Mouse (Mus musculus): ENCODE data around the gene Galnt14. TPM values are rescaled to one million over a fixed set of nuclear protein-coding genes. Genes with fewer than 3 reads are reported as not detected.

The Galnt14 gene
- polyA plus RNA-seq, 1 experiment from 2014 or later = 0.52 TPM

GRCm38 (mm10) chr17:73548783-73549566 lies 161.3 kb downstream of the Galnt14 start:
- Histone ChIP-seq H3K36me3 (ENCODE audit: control insufficient read depth, insufficient read depth, low read length) (no peaks in the 10 kb centered on the region), H3K4me2 (replicated peaks; ENCODE audit: low read depth, low read length) (no peak overlapping the region), H3K9ac (replicated peaks; ENCODE audit: low read depth, low read length) (no peak overlapping the region), H3K9me3 (ENCODE audit: control insufficient read depth, low read depth, low read length) (no peaks in the 10 kb centered on the region), H3K27ac (ENCODE audit: low read length) (no peak overlapping the region), H3K4me3 (ENCODE audit: low read depth, low read length) (no peak overlapping the region), H3K4me1 (ENCODE audit: control insufficient read depth, insufficient read depth, low read length) (no peaks in the 10 kb centered on the region), H3K27me3 (ENCODE audit: control insufficient read depth, insufficient read depth, low read length) (no peaks in the 10 kb centered on the region)
- no peak for ATAC-seq (ENCODE audit: insufficient number of reproducible peaks, insufficient read depth, low FRiP score, low read depth)
- 59% methylated on average over 12 of the region's 12 CpGs for WGBS

GRCm38 (mm10) chr17:73548119-73548518 lies 162.1 kb downstream of the Galnt14 start:
- no peaks in the 10 kb centered on the region for H3K9me3 ChIP-seq (ENCODE audit: control insufficient read depth, low read depth, low read length)
- no peak overlapping the region for H3K9ac ChIP-seq (replicated peaks; ENCODE audit: low read depth, low read length)
- H3K27me3 ChIP-seq (ENCODE audit: control insufficient read depth, insufficient read depth, low read length) = no peaks in the 10 kb centered on the region
- no peaks in the 10 kb centered on the region for H3K4me1 ChIP-seq (ENCODE audit: control insufficient read depth, insufficient read depth, low read length)
- WGBS = 32% methylated on average over 7 of the region's 7 CpGs
- H3K4me2 ChIP-seq (replicated peaks; ENCODE audit: low read depth, low read length) = no peak overlapping the region
- no peaks in the 10 kb centered on the region for H3K36me3 ChIP-seq (ENCODE audit: control insufficient read depth, insufficient read depth, low read length)
- H3K4me3 ChIP-seq (ENCODE audit: low read depth, low read length) = no peak overlapping the region
- peak; percentile 49; the same call in 1 of the 2 replicates for ATAC-seq (ENCODE audit: insufficient number of reproducible peaks, insufficient read depth, low FRiP score, low read depth)
- no peak overlapping the region for H3K27ac ChIP-seq (ENCODE audit: low read length)

- no peaks in the 10 kb centered on the region for H3K4me1 ChIP-seq (ENCODE audit: control insufficient read depth, insufficient read depth, low read length)
- WGBS = 49% methylated on average over 2 of the region's 2 CpGs
- no peaks in the 10 kb centered on the region for H3K36me3 ChIP-seq (ENCODE audit: control insufficient read depth, insufficient read depth, low read length)
- no peak overlapping the region for H3K27ac ChIP-seq (ENCODE audit: low read length)
- no peak overlapping the region for H3K9ac ChIP-seq (replicated peaks; ENCODE audit: low read depth, low read length)
- no peaks in the 10 kb centered on the region for H3K27me3 ChIP-seq (ENCODE audit: control insufficient read depth, insufficient read depth, low read length)
- ATAC-seq (ENCODE audit: insufficient number of reproducible peaks, insufficient read depth, low FRiP score, low read depth) = no peak
- H3K9me3 ChIP-seq (ENCODE audit: control insufficient read depth, low read depth, low read length) = no peaks in the 10 kb centered on the region
- no peak overlapping the region for H3K4me3 ChIP-seq (ENCODE audit: low read depth, low read length)
- no peak overlapping the region for H3K4me2 ChIP-seq (replicated peaks; ENCODE audit: low read depth, low read length)
Observed at GRCm38 (mm10) chr17:73547483-73547882, 162.8 kb downstream of the Galnt14 start.

- Histone ChIP-seq H3K4me1 (ENCODE audit: control insufficient read depth, insufficient read depth, low read length) (no peaks in the 10 kb centered on the region), H3K27ac (ENCODE audit: low read length) (no peak overlapping the region), H3K36me3 (ENCODE audit: control insufficient read depth, insufficient read depth, low read length) (no peaks in the 10 kb centered on the region), H3K9me3 (ENCODE audit: control insufficient read depth, low read depth, low read length) (no peaks in the 10 kb centered on the region), H3K4me2 (replicated peaks; ENCODE audit: low read depth, low read length) (no peak overlapping the region), H3K27me3 (ENCODE audit: control insufficient read depth, insufficient read depth, low read length) (no peaks in the 10 kb centered on the region), H3K9ac (replicated peaks; ENCODE audit: low read depth, low read length) (no peak overlapping the region), H3K4me3 (ENCODE audit: low read depth, low read length) (no peak overlapping the region)
- WGBS = 81% methylated on average over 9 of the region's 9 CpGs
- ATAC-seq (ENCODE audit: insufficient number of reproducible peaks, insufficient read depth, low FRiP score, low read depth) = no peak
Observed at GRCm38 (mm10) chr17:73541911-73542310, 168.3 kb downstream of the Galnt14 start.

- Histone ChIP-seq H3K27me3 (ENCODE audit: control insufficient read depth, insufficient read depth, low read length) (no peaks in the 10 kb centered on the region), H3K9me3 (ENCODE audit: control insufficient read depth, low read depth, low read length) (no peaks in the 10 kb centered on the region), H3K4me1 (ENCODE audit: control insufficient read depth, insufficient read depth, low read length) (no peaks in the 10 kb centered on the region), H3K9ac (replicated peaks; ENCODE audit: low read depth, low read length) (no peak overlapping the region), H3K36me3 (ENCODE audit: control insufficient read depth, insufficient read depth, low read length) (no peaks in the 10 kb centered on the region), H3K27ac (ENCODE audit: low read length) (no peak overlapping the region), H3K4me3 (ENCODE audit: low read depth, low read length) (no peak overlapping the region), H3K4me2 (replicated peaks; ENCODE audit: low read depth, low read length) (no peak overlapping the region)
- no peak for ATAC-seq (ENCODE audit: insufficient number of reproducible peaks, insufficient read depth, low FRiP score, low read depth)
- WGBS = 0% methylated on average over 1 of the region's 1 CpGs
Observed at GRCm38 (mm10) chr17:73541233-73541570, 169.1 kb downstream of the Galnt14 start.

- Histone ChIP-seq H3K4me2 (replicated peaks; ENCODE audit: low read depth, low read length) (no peak overlapping the region), H3K4me1 (ENCODE audit: control insufficient read depth, insufficient read depth, low read length) (no peaks in the 10 kb centered on the region), H3K27me3 (ENCODE audit: control insufficient read depth, insufficient read depth, low read length) (no peaks in the 10 kb centered on the region), H3K27ac (ENCODE audit: low read length) (no peak overlapping the region), H3K4me3 (ENCODE audit: low read depth, low read length) (no peak overlapping the region), H3K9me3 (ENCODE audit: control insufficient read depth, low read depth, low read length) (no peaks in the 10 kb centered on the region), H3K36me3 (ENCODE audit: control insufficient read depth, insufficient read depth, low read length) (no peaks in the 10 kb centered on the region), H3K9ac (replicated peaks; ENCODE audit: low read depth, low read length) (no peak overlapping the region)
- WGBS = 31% methylated on average over 14 of the region's 14 CpGs
- no peak for ATAC-seq (ENCODE audit: insufficient number of reproducible peaks, insufficient read depth, low FRiP score, low read depth)
Observed at GRCm38 (mm10) chr17:73540409-73541232, 169.6 kb downstream of the Galnt14 start.

GRCm38 (mm10) chr17:73531896-73532295 lies 178.4 kb downstream of the Galnt14 start:
- ATAC-seq (ENCODE audit: insufficient number of reproducible peaks, insufficient read depth, low FRiP score, low read depth) = no peak
- 85% methylated on average over 2 of the region's 2 CpGs for WGBS
- Histone ChIP-seq H3K4me3 (ENCODE audit: low read depth, low read length) (no peak overlapping the region), H3K9ac (replicated peaks; ENCODE audit: low read depth, low read length) (no peak overlapping the region), H3K4me1 (ENCODE audit: control insufficient read depth, insufficient read depth, low read length) (no peaks in the 10 kb centered on the region), H3K36me3 (ENCODE audit: control insufficient read depth, insufficient read depth, low read length) (no peaks in the 10 kb centered on the region), H3K27ac (ENCODE audit: low read length) (no peak overlapping the region), H3K4me2 (replicated peaks; ENCODE audit: low read depth, low read length) (no peak overlapping the region), H3K27me3 (ENCODE audit: control insufficient read depth, insufficient read depth, low read length) (no peaks in the 10 kb centered on the region), H3K9me3 (ENCODE audit: control insufficient read depth, low read depth, low read length) (no peaks in the 10 kb centered on the region)

- Histone ChIP-seq H3K4me2 (replicated peaks; ENCODE audit: low read depth, low read length) (no peak overlapping the region), H3K4me3 (ENCODE audit: low read depth, low read length) (no peak overlapping the region), H3K9me3 (ENCODE audit: control insufficient read depth, low read depth, low read length) (no peaks in the 10 kb centered on the region), H3K9ac (replicated peaks; ENCODE audit: low read depth, low read length) (no peak overlapping the region), H3K27me3 (ENCODE audit: control insufficient read depth, insufficient read depth, low read length) (no peaks in the 10 kb centered on the region), H3K27ac (ENCODE audit: low read length) (no peak overlapping the region), H3K4me1 (ENCODE audit: control insufficient read depth, insufficient read depth, low read length) (no peaks in the 10 kb centered on the region), H3K36me3 (ENCODE audit: control insufficient read depth, insufficient read depth, low read length) (no peaks in the 10 kb centered on the region)
- ATAC-seq (ENCODE audit: insufficient number of reproducible peaks, insufficient read depth, low FRiP score, low read depth) = no peak
- 86% methylated on average over 7 of the region's 7 CpGs for WGBS
Observed at GRCm38 (mm10) chr17:73522169-73522568, 188.1 kb downstream of the Galnt14 start.
